Mouse (Mus musculus): ENCODE results near the gene Olfr853. TPM values are rescaled to one million over a fixed set of nuclear protein-coding genes. Genes with fewer than 3 reads are reported as not detected.

Gene Olfr853
- polyA plus RNA-seq (2014; fragmentation: Illumina TruSeq; extraction: RNeasy Lipid Tissue Mini Kit (QIAGEN cat#74804); ENCODE audit: low read depth, low replicate concordance) = not detected

GRCm38 (mm10) chr9:19540976-19541375, at the start of gene Olfr853:
Gene Olfr853 (minus strand): TSS chr9:19541076.

GRCm38 (mm10) chr9:19582317-19582716, 41.4 kb upstream of the Olfr853 start, which contains the start of gene Olfr855:
Gene Olfr855 (plus strand): TSS chr9:19582617.

DNA sequence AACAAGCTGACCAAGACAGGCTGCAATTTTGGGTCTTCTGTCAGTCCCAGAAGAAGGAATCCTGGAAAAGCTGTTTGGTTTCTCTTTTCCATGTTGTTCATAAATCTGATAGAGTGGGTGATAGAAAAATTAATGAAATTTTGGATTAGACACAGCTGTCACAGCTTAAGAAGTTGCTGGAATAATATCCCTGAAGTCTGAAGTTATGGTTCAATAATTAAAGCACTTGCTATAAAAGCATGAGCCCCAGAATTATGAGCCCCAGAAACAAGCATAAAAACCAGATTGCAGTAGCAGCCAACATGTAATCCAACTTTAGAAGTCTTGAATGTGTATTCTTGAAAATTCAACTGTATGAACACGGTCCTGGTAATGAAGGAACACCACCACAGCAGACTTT, 26.4 kb upstream of the Olfr853 start, which contains the start of gene Olfr854:
Olfr854 (minus strand) TSS at position 101 of the 400 bp plus-strand sequence.

GRCm38 (mm10) chr9:19492995-19493394, 47.9 kb downstream of the Olfr853 start, which contains the start of gene Olfr851:
Gene Olfr851 (plus strand): TSS chr9:19493295.

Other genes with a start within 250 kb of the Olfr853 start
- gene Olfr844, start 224.7 kb downstream of the Olfr853 start, polyA plus RNA-seq (2014; fragmentation: Illumina TruSeq; extraction: RNeasy Lipid Tissue Mini Kit (QIAGEN cat#74804); ENCODE audit: low read depth, low replicate concordance) = not detected
- gene Olfr845, start 204.6 kb downstream of the Olfr853 start, polyA plus RNA-seq (2014; fragmentation: Illumina TruSeq; extraction: RNeasy Lipid Tissue Mini Kit (QIAGEN cat#74804); ENCODE audit: low read depth, low replicate concordance) = not detected
- gene Olfr846, start 177.1 kb downstream of the Olfr853 start, polyA plus RNA-seq (2014; fragmentation: Illumina TruSeq; extraction: RNeasy Lipid Tissue Mini Kit (QIAGEN cat#74804); ENCODE audit: low read depth, low replicate concordance) = not detected
- gene Olfr847, start 162.4 kb downstream of the Olfr853 start, polyA plus RNA-seq (2014; fragmentation: Illumina TruSeq; extraction: RNeasy Lipid Tissue Mini Kit (QIAGEN cat#74804); ENCODE audit: low read depth, low replicate concordance) = not detected
- not detected for gene Olfr849, start 100.8 kb downstream of the Olfr853 start, polyA plus RNA-seq (2014; fragmentation: Illumina TruSeq; extraction: RNeasy Lipid Tissue Mini Kit (QIAGEN cat#74804); ENCODE audit: low read depth, low replicate concordance)
- gene Olfr850, start 62.8 kb downstream of the Olfr853 start, polyA plus RNA-seq (2014; fragmentation: Illumina TruSeq; extraction: RNeasy Lipid Tissue Mini Kit (QIAGEN cat#74804); ENCODE audit: low read depth, low replicate concordance) = not detected
- not detected for gene Olfr851, start 47.8 kb downstream of the Olfr853 start, polyA plus RNA-seq (2014; fragmentation: Illumina TruSeq; extraction: RNeasy Lipid Tissue Mini Kit (QIAGEN cat#74804); ENCODE audit: low read depth, low replicate concordance)
- gene Olfr854, start 26.3 kb upstream of the Olfr853 start, polyA plus RNA-seq (2014; fragmentation: Illumina TruSeq; extraction: RNeasy Lipid Tissue Mini Kit (QIAGEN cat#74804); ENCODE audit: low read depth, low replicate concordance) = not detected
- not detected for gene Olfr855, start 41.5 kb upstream of the Olfr853 start, polyA plus RNA-seq (2014; fragmentation: Illumina TruSeq; extraction: RNeasy Lipid Tissue Mini Kit (QIAGEN cat#74804); ENCODE audit: low read depth, low replicate concordance)
- gene Zfp317, start 81.0 kb upstream of the Olfr853 start, polyA plus RNA-seq (2014; fragmentation: Illumina TruSeq; extraction: RNeasy Lipid Tissue Mini Kit (QIAGEN cat#74804); ENCODE audit: low read depth, low replicate concordance) = 48.5 TPM
- not detected for gene Olfr857, start 168.4 kb upstream of the Olfr853 start, polyA plus RNA-seq (2014; fragmentation: Illumina TruSeq; extraction: RNeasy Lipid Tissue Mini Kit (QIAGEN cat#74804); ENCODE audit: low read depth, low replicate concordance)
- gene Olfr58, start 239.2 kb upstream of the Olfr853 start, polyA plus RNA-seq (2014; fragmentation: Illumina TruSeq; extraction: RNeasy Lipid Tissue Mini Kit (QIAGEN cat#74804); ENCODE audit: low read depth, low replicate concordance) = not detected

Measured in sigmoid colon, adult 10 weeks (tissue).